Mouse (Mus musculus) neutrophil, adult 59 days (primary cell): Measurements from ENCODE around the gene Capza1. TPM values are rescaled to one million over a fixed set of nuclear protein-coding genes. Genes with fewer than 3 reads are reported as not detected.

ENCODE experiments used
- total RNA-seq, 2 experiments: library from RNA; stranded (reverse); gene quantifications; 1 replicate in 1 of 2; 2 replicates in 1 of 2; pipeline ENCODE4 v1.2.4; 2023

The Capza1 gene
- total RNA-seq: 100 to 1,000 TPM; 296 to 306 TPM

GRCm38 (mm10) chr3:104863786-104864650, at the start of gene Capza1, which contains the start of gene St7l:
TSS of gene Capza1 (minus strand) at chr3:104864505.
TSS of gene St7l (plus strand) at chr3:104864005.

GRCm38 (mm10) chr3:104817991-104818748, 46.1 kb downstream of the Capza1 start, which contains the start of gene Mov10:
TSS of gene Mov10 (minus strand) at chr3:104818563.

DNA sequence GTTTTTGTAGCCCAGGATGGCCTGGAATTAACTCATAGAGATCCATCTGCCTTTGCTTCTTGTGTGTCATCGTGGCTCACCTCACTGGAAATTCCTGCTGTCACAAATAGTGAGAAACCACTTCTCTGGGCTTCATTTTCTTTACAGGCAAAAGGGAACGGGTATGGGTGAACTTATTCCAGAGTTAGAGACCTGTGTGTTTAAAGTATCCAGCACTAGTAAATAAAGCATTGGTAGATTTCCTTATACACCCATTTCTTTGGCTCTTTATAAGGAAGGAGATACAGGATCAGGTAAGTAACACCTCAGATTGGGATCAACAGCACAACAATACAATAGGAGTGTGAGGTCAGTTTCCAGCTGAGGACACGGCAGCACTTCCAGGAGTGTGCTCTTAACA, 76.2 kb downstream of the Capza1 start, which contains the start of gene Rhoc:
TSS of gene Rhoc (plus strand) at position 301 of the 400 bp plus-strand sequence.

GRCm38 (mm10) chr3:104781471-104781903, 82.8 kb downstream of the Capza1 start, which contains the start of gene Fam19a3:
TSS of gene Fam19a3 (minus strand) at chr3:104781840.

DNA sequence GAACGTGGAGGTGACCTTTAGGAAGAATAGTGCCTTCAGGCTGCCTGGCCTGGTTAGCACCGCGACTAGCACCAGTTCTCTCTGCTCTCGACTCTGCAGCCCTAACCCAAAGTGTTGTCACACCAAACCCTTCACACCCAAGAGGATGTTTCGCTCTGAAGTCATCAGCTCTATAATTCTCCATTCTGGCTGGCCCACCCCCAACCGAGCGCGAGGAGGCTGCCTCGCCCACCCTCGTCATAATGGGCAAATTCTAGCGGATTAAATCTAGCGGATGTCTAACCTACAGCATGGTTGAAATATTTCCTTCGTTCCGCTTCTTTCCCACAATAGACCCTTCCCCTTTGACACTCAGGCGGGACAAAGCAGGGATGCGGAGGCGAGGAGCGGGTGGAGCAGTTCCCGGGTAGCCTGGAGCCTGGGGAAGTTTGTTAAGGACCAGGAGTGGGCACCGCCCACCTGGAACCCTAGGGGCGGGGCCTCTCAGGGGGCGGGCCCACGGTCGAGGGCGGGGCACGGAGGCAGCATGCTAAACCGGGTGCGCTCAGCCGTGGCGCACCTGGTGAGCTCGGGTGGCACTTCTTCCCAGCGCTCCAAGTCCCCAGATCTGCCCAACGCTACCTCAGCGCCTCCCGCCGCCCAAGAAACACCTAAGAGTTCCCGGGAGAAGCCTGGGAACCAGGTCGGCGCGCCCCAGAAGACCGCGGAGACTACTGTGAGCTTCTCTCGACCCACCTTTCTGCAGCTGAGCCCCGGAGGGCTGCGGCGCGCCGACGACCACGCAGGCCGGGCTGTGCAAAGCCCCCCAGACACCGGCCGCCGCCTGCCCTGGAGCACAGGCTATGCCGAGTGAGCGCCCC, 83.5 kb downstream of the Capza1 start, which contains the start of gene Ppm1j:
TSS of gene Ppm1j (plus strand) at position 496 of the 860 bp plus-strand sequence.

Other genes starting within 250 kb of the Capza1 start
- 10 to 100 TPM; 10.0 to 13.3 TPM for gene Slc16a1, start 225.8 kb downstream of the Capza1 start, total RNA-seq
- not detected for gene Ppm1j, start 83.4 kb downstream of the Capza1 start, total RNA-seq
- gene Fam19a3, start 82.7 kb downstream of the Capza1 start, total RNA-seq: not detected
- 10 to 100 TPM; 22.3 to 26.1 TPM for gene Rhoc, start 76.1 kb downstream of the Capza1 start, total RNA-seq
- gene Mov10, start 45.9 kb downstream of the Capza1 start, total RNA-seq: 10 to 100 TPM; 55.9 to 72.2 TPM
- 10 to 100 TPM; 22.6 to 25.0 TPM for gene St7l, start 500 bp downstream of the Capza1 start, total RNA-seq
- gene Wnt2b, start 97.4 kb upstream of the Capza1 start, total RNA-seq: not detected
- under 1 TPM; 0.71 to 0.78 TPM for gene Cttnbp2nl, start 188.6 kb upstream of the Capza1 start, total RNA-seq
- not detected for gene 4930564D02Rik, start 202.3 kb upstream of the Capza1 start, total RNA-seq